ENCODE assay signal across 8 mouse cellular contexts in the genomic region with DNA sequence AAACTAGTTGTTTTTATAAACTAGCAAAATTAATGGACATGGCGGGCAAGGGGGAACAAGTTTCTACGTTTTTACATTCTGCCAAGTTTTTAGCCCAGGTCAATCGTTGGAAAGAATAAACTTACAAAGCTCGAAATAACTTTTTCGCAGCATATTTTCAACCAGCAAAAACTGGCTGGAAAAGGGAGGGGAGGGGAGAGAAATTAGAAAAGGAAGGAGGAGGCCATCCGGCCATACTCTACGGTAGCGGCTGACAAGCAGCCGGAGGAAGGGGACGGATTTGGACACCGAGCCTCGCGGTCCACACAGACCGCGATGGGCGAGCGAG. TPM values are rescaled to one million over a fixed set of nuclear protein-coding genes. Genes with fewer than 3 reads are reported as not detected.
A peak's percentile ranks its signal among the peaks of the same experiment; 100 is the strongest.
DNase-seq lines count a peak whose midpoint lies in the region; ATAC-seq lines count a peak whose summit lies in the region.

No protein-coding gene starts in this region.

- H3K4me1 ChIP-seq in kidney, embryonic 15.5 days = peaks cover 10% of the 10 kb centered on the region; the same call in 1 of the 2 replicates
- peaks cover 9% of the 10 kb centered on the region for H3K4me1 ChIP-seq in hindbrain, embryonic 12.5 days
- peaks cover 6% of the 10 kb centered on the region for H3K4me1 ChIP-seq in midbrain, embryonic 14.5 days (ENCODE audit: control insufficient read depth, insufficient read depth, low read length)

- peak overlapping the region; percentile 76 for H3K4me2 ChIP-seq in kidney, embryonic 15.5 days
- peak overlapping the region; percentile 83 for H3K4me2 ChIP-seq in hindbrain, embryonic 12.5 days (replicated peaks)
- peak overlapping the region; percentile 62 for H3K4me2 ChIP-seq in midbrain, embryonic 14.5 days (ENCODE audit: low read length)

- DNase-seq in kidney, postnatal 4 days = no peak
- DNase-seq in adipocyte (ENCODE audit: low spot score) = peak; percentile 56
- no peak for DNase-seq in midbrain, embryonic 14.5 days
- DNase-seq in spleen, adult 18-20 months = no peak
- DNase-seq in frontal cortex, postnatal 25 days (ENCODE audit: low spot score in 2 of 2) = no peak
- no peak for DNase-seq in frontal cortex, postnatal 10 days (ENCODE audit: low spot score in 2 of 2)

- no peak for ATAC-seq in kidney, embryonic 15.5 days (replicated peaks; ENCODE audit: low FRiP score)
- ATAC-seq in hindbrain, embryonic 12.5 days (ENCODE audit: low FRiP score) = no peak
- ATAC-seq in midbrain, embryonic 14.5 days (ENCODE audit: low FRiP score, low TSS enrichment) = no peak

- peaks cover 35% of the 10 kb centered on the region for H3K36me3 ChIP-seq in kidney, embryonic 15.5 days
- H3K36me3 ChIP-seq in hindbrain, embryonic 12.5 days = peaks cover 30% of the 10 kb centered on the region
- H3K36me3 ChIP-seq in midbrain, embryonic 14.5 days (ENCODE audit: control insufficient read depth, insufficient read depth, low read length) = peaks cover 31% of the 10 kb centered on the region

- no peaks in the 10 kb centered on the region for H3K9me3 ChIP-seq in kidney, embryonic 15.5 days (replicated peaks)
- H3K9me3 ChIP-seq in hindbrain, embryonic 12.5 days (replicated peaks) = no peaks in the 10 kb centered on the region
- H3K9me3 ChIP-seq in midbrain, embryonic 14.5 days (ENCODE audit: control insufficient read depth, low read length) = no peaks in the 10 kb centered on the region

- peak overlapping the region; percentile 97 for H3K27ac ChIP-seq in kidney, embryonic 15.5 days
- H3K27ac ChIP-seq in hindbrain, embryonic 12.5 days = peak overlapping the region; percentile 95
- H3K27ac ChIP-seq in midbrain, embryonic 14.5 days (replicated peaks; ENCODE audit: low read depth, low read length) = peak overlapping the region; percentile 94

- H3K4me3 ChIP-seq in kidney, embryonic 15.5 days (replicated peaks) = peak overlapping the region; percentile 99
- peak overlapping the region; percentile 95 for H3K4me3 ChIP-seq in hindbrain, embryonic 12.5 days
- peak overlapping the region; percentile 90 for H3K4me3 ChIP-seq in midbrain, embryonic 14.5 days (replicated peaks; ENCODE audit: low read depth, low read length)

- peak overlapping the region; percentile 98 for H3K9ac ChIP-seq in kidney, embryonic 15.5 days
- peak overlapping the region; percentile 93 for H3K9ac ChIP-seq in hindbrain, embryonic 12.5 days
- H3K9ac ChIP-seq in midbrain, embryonic 14.5 days (replicated peaks; ENCODE audit: low read length) = peak overlapping the region; percentile 94

- no peaks in the 10 kb centered on the region for H3K27me3 ChIP-seq in kidney, embryonic 15.5 days
- H3K27me3 ChIP-seq in hindbrain, embryonic 12.5 days = no peaks in the 10 kb centered on the region
- H3K27me3 ChIP-seq in midbrain, embryonic 14.5 days (ENCODE audit: control insufficient read depth, insufficient read depth, low read length) = no peaks in the 10 kb centered on the region

- under 1% methylated on average over 17 of the region's 17 CpGs for WGBS in kidney, embryonic 15.5 days
- WGBS in hindbrain, embryonic 12.5 days = 1% methylated on average over 17 of the region's 17 CpGs
- under 1% methylated on average over 17 of the region's 17 CpGs for WGBS in midbrain, embryonic 14.5 days

RNA-seq across cellular contexts. Expression of a gene that starts 0.7 kb away (rescaled TPM):
- polyA plus RNA-seq in kidney, embryonic 15.5 days (2015; fragmentation: Nextera tagmentation; extraction: Ambion mirVana) = 129 and 142 TPM in 2 replicates
- 101 and 118 TPM in 2 replicates for polyA plus RNA-seq in hindbrain, embryonic 12.5 days (2016; fragmentation: Nextera tagmentation; extraction: Ambion mirVana)
- polyA plus RNA-seq in midbrain, embryonic 14.5 days (2014; fragmentation: Nextera tagmentation; extraction: Ambion mirVana) = 51.7 and 81.1 TPM in 2 replicates

RNA-seq across cellular contexts. Expression of a gene that starts 43.5 kb away (rescaled TPM):
- polyA plus RNA-seq in kidney, embryonic 15.5 days (2015; fragmentation: Nextera tagmentation; extraction: Ambion mirVana) = 54.7 and 59.9 TPM in 2 replicates
- polyA plus RNA-seq in hindbrain, embryonic 12.5 days (2016; fragmentation: Nextera tagmentation; extraction: Ambion mirVana) = 55.4 and 66.8 TPM in 2 replicates
- 45.0 and 51.1 TPM in 2 replicates for polyA plus RNA-seq in midbrain, embryonic 14.5 days (2014; fragmentation: Nextera tagmentation; extraction: Ambion mirVana)

RNA-seq across cellular contexts. Expression of a gene that starts 43.5 kb away (rescaled TPM):
- 1.1 and 1.4 TPM in 2 replicates for polyA plus RNA-seq in kidney, embryonic 15.5 days (2015; fragmentation: Nextera tagmentation; extraction: Ambion mirVana)
- 1.7 and 2.0 TPM in 2 replicates for polyA plus RNA-seq in hindbrain, embryonic 12.5 days (2016; fragmentation: Nextera tagmentation; extraction: Ambion mirVana)
- 2.7 TPM in 2 replicates for polyA plus RNA-seq in midbrain, embryonic 14.5 days (2014; fragmentation: Nextera tagmentation; extraction: Ambion mirVana)
